Mouse (Mus musculus) kidney, adult 2 months (tissue): ENCODE data around the gene Vopp1. TPM values are rescaled to one million over a fixed set of nuclear protein-coding genes. Genes with fewer than 3 reads are reported as not detected.

Experiments
- DNase-seq: peaks from one replicate; pipeline ENCODE4 v3.0.0; 2021
- H3K27ac ChIP-seq: fragments of 200-500 bp; 2 replicates; pipeline ENCODE4 v1.5.1; 2012; ENCODE audit warnings: low read depth, low read length, control low read depth, inconsistent platforms; ENCODE audit not compliant: insufficient read depth
- H3K27me3 ChIP-seq: fragments of 200-500 bp; replicated peaks from 2 replicates; pipeline ENCODE4 v1.6.1; 2012; ENCODE audit warnings: mild to moderate bottlenecking, moderate library complexity, low read length, inconsistent platforms; ENCODE audit not compliant: control insufficient read depth, insufficient read depth
- H3K36me3 ChIP-seq: fragments of 200-500 bp; 2 replicates; pipeline ENCODE4 v1.6.1; 2012; ENCODE audit warnings: mild to moderate bottlenecking, moderate library complexity, low read length, inconsistent platforms; ENCODE audit not compliant: control insufficient read depth, insufficient read depth
- H3K4me1 ChIP-seq: fragments of 200-500 bp; 2 replicates; pipeline ENCODE4 v1.6.1; 2011; ENCODE audit warnings: low read length; ENCODE audit not compliant: control insufficient read depth, insufficient read depth
- H3K4me3 ChIP-seq: fragments of 200-500 bp; 2 replicates; pipeline ENCODE4 v1.5.1; 2011; ENCODE audit warnings: mild to moderate bottlenecking, low read depth, low read length, control low read depth; ENCODE audit not compliant: insufficient read depth
- CTCF ChIP-seq: fragments of 200-500 bp; conservative IDR thresholded peaks from 2 replicates; pipeline ENCODE4 v1.5.1; 2011; ENCODE audit warnings: low read depth, mild to moderate bottlenecking, control low read depth, low read length, moderate library complexity, mixed read lengths; ENCODE audit not compliant: insufficient read depth, insufficient read length
- POLR2A ChIP-seq: fragments of 200-500 bp; IDR thresholded peaks from one replicate; pipeline ENCODE4 v1.6.1; 2011; ENCODE audit warnings: low read depth, low read length, control low read depth
- WGBS: fragments of 180-500 bp; shearing (Covaris S2); methylation state at CpG from one replicate; pipeline ENCODE4 v1.1.7; 2018; 5-methylcytosine and 5-hydroxymethylcytosine counted together
- polyA plus RNA-seq: library from polyadenylated mRNA; depleted of rRNA; stranded (reverse); fragments of >200 nt; gene quantifications from 2 replicates; pipeline ENCODE4 v1.2.3, GENCODE M21; 2012

Gene Vopp1
- polyA plus RNA-seq, 1 experiment = 9.1 TPM

GRCm38 (mm10) chr6:57822648-57823410 lies 2.1 kb downstream of the Vopp1 start:
- TF ChIP-seq POLR2A = no peak
- TF ChIP-seq CTCF = no peak
- Histone ChIP-seq H3K27ac (no peak overlapping the region), H3K27me3 (no peaks in the 10 kb centered on the region), H3K4me1 (no peaks in the 10 kb centered on the region; the same call in 1 of the 2 replicates), H3K4me3 (no peak overlapping the region), H3K36me3 (no peaks in the 10 kb centered on the region)
- 59% methylated on average over 5 of the region's 5 CpGs for WGBS
- DNase-seq = no peak

GRCm38 (mm10) chr6:57814436-57814940 lies 10.5 kb downstream of the Vopp1 start:
- no peaks in the 10 kb centered on the region for H3K4me1 ChIP-seq
- no peaks in the 10 kb centered on the region for H3K36me3 ChIP-seq
- H3K27ac ChIP-seq = no peak overlapping the region
- H3K27me3 ChIP-seq = no peaks in the 10 kb centered on the region
- WGBS = 90% methylated on average over 2 of the region's 2 CpGs
- TF ChIP-seq CTCF (no peak), POLR2A (no peak)
- H3K4me3 ChIP-seq = no peak overlapping the region
- no peak for DNase-seq

- no peak for DNase-seq
- WGBS = 55% methylated on average over 3 of the region's 3 CpGs
- Histone ChIP-seq H3K4me3 (no peak overlapping the region), H3K27ac (no peak overlapping the region), H3K4me1 (no peaks in the 10 kb centered on the region), H3K27me3 (no peaks in the 10 kb centered on the region), H3K36me3 (no peaks in the 10 kb centered on the region)
- no peak for TF ChIP-seq POLR2A
- no peak for TF ChIP-seq CTCF
Measured at GRCm38 (mm10) chr6:57811748-57812730, 12.9 kb downstream of the Vopp1 start.

GRCm38 (mm10) chr6:57805218-57806069 lies 19.5 kb downstream of the Vopp1 start:
- DNase-seq = no peak
- Histone ChIP-seq H3K4me3 (no peak overlapping the region), H3K36me3 (no peaks in the 10 kb centered on the region), H3K27ac (no peak overlapping the region), H3K4me1 (no peaks in the 10 kb centered on the region), H3K27me3 (no peaks in the 10 kb centered on the region)
- WGBS = 85% methylated on average over 5 of the region's 5 CpGs
- TF ChIP-seq CTCF (no peak), POLR2A (no peak)

- WGBS = 73% methylated on average over 2 of the region's 2 CpGs
- TF ChIP-seq CTCF (no peak), POLR2A (no peak)
- H3K27me3 ChIP-seq = no peaks in the 10 kb centered on the region
- no peaks in the 10 kb centered on the region for H3K36me3 ChIP-seq
- H3K4me3 ChIP-seq = no peak overlapping the region
- H3K4me1 ChIP-seq = no peaks in the 10 kb centered on the region
- no peak for DNase-seq
- no peak overlapping the region for H3K27ac ChIP-seq
Measured at GRCm38 (mm10) chr6:57803130-57803529, 21.8 kb downstream of the Vopp1 start.

GRCm38 (mm10) chr6:57798986-57799385 lies 26.0 kb downstream of the Vopp1 start:
- WGBS = 89% methylated on average over 1 of the region's 1 CpGs
- Histone ChIP-seq H3K36me3 (no peaks in the 10 kb centered on the region), H3K4me1 (no peaks in the 10 kb centered on the region), H3K4me3 (no peak overlapping the region), H3K27me3 (no peaks in the 10 kb centered on the region), H3K27ac (no peak overlapping the region)
- no peak for DNase-seq
- no peak for TF ChIP-seq POLR2A
- TF ChIP-seq CTCF = no peak
